Mouse (Mus musculus) adrenal gland, postnatal 4 days (tissue): Measurements from ENCODE around the gene Gm45062. TPM values are rescaled to one million over a fixed set of nuclear protein-coding genes. Genes with fewer than 3 reads are reported as not detected.

Experiments
- DNase-seq, 2 experiments: peaks; one replicate each; pipeline ENCODE4 v3.0.0; 2021 to 2022; ENCODE audit warnings: low spot score in 2 of 2, mixed read lengths in 2 of 2
- total RNA-seq, 2 experiments: library from RNA; stranded (reverse); gene quantifications; 2 replicates each; pipeline ENCODE4 v1.2.3; 2021

The Gm45062 gene
- total RNA-seq, 2 experiments from 2014 or later, result not detected

DNA sequence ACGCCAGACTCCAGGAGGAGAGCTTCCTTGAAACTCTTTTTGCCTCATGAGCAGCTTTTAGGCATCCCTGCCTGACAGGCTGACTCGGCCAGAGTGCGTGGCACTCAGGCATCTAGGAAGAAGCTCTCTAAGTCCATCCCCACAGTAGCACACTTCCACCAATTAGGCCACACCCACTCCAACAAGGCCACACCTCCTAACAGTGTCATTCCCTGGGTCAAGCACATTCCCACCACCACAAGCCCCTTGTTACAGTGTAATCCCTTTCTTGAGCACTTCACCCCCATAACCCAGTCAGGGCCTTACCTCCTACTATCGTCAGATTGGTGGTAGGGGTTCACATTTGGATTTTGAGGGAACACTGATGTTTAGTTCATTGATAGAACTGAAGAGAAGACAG lies 108.4 kb downstream of the Gm45062 start:
- DNase-seq, result no peak

DNA sequence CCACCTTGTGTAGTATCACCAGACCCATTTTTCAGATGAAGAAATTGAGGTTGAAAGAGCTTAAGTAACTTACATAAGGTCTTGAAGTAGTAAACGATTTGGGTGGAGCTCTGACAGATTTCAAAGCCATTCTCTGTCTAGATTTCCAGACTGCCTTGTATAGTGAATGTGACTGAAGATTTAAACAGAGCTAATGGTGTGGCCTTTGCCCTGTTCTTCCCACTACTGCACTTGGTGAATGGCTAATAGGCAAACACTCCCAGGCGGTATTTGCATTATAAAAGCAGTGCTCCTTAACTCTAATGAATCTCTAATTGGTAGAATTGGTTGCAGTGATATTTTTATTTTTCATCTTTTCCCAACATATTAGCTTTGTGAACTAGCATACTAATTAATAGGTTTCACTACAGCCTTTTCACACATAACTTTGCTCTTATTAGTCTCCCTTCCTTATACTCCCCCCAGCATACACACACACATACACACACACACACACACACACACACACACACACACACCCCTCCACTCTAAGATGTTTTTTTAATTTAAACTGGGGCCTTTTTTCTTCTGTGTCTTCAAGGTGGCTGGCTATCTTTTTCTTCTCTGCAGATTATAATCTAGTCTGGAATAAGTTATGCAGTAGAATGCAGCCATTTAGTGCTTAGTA lies 109.1 kb downstream of the Gm45062 start:
- DNase-seq, result no peak

DNA sequence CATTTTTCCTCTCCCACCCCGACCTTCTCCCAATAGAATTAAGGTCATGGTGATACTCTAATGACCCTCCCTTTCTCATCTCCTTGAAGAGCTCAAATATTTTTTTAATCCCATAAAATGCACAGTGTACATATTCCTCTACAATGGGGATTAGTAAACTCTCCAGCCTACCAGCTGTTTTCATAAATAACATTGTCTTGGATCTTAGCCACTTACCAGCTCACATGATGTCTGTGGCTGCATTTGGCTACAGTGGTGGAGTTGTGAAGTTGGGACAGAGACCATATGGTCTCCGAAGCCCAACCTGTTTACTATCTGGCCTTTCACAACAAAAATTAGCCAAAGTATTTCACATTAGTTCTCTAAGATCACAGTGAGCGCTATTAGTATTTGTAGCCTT lies 111.4 kb downstream of the Gm45062 start:
- no peak for DNase-seq

DNA sequence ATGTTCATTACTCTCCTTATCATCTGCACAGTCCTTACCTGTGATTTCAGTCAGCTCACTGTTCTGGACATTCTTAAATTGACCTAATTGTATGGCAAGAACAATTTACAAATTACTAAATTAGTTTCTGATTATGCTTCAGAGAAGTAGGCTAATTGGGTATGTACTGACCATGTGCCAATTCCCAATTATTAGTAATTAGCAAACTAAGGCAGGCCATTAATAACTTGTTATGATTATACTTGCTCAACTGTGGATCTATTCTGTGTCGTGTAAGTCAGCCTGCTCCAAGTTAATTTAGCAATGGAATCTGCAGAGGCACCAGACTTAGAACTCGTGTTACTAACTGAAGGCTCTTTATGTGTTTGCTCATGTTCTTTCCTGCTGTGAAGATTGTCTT lies 113.8 kb downstream of the Gm45062 start:
- no peak for DNase-seq

DNA sequence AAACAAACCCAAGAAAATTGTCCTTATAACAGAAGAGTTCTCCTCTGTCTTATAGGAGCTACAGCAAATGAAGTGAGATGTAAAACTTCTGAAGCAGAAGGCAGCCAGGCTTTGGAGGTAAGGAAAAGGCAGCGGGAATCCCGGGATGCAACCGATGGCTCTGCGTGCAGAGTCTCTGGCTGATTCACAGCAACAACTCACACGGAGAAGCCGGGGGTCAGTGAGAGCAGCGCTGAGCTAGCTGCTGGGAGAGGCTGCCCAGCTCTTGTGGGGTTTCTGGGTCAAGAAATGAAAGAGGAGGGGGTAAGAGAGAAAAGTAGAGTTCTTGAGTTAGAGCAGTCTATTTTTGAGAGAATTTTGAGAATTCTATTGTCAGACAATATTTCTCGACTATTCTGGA lies 114.6 kb downstream of the Gm45062 start:
- no peak for DNase-seq

DNA sequence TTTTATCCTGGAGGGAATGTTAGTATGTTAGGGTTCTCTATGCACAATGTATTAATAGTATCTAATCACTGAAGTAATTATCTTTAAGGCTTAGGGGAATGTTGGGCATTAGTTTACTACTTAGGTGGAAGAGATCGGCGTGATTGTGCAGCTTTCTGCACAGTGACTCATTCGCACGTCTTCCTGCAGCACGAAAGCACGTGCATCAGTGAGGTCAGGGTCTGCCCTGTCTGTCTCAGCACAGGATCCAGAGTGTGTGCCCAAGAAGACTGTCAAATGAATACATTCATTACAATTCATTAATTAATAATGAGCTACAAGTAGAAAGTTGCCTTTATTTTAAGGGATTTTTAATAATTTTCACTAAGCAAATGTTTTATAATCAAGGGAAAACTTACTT lies 115.0 kb downstream of the Gm45062 start:
- DNase-seq, result no peak

DNA sequence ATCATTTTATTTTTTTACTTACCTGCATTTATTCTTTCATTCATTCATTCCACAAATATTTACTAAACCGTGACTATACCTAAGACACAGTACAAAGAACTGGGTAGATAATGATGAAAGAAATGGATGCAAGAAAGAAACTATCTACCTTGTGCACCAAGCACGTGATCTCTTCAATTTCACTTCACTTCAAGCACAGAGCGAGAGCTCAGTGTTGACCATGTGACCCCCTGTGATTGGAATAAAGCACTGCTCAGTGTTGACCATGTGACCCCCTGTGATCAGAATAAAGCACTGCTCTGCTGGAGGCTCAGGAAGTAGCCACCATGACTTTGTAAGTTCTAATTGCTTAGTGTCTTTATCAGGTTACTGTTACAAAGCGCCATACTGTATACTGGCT lies 115.5 kb downstream of the Gm45062 start:
- no peak for DNase-seq

DNA sequence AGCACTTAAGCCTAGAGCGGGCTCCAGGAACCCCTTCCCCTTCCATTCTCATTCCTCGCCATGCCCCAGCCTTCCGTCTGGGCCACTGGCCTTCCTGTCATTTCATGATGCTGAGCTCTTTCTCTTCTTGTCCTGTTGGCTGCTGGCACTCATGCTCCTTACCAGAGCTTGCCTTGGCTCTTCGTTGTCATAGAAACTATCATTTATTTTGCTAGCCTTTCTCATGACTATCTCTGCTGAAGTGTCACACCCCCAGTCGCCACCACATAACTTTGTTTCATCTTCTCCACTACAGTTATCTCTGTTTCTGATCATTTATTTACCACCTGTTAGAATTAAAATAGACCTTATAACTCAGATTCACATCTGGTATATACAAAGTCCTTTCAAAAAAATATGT lies 117.1 kb downstream of the Gm45062 start:
- no peak for DNase-seq

DNA sequence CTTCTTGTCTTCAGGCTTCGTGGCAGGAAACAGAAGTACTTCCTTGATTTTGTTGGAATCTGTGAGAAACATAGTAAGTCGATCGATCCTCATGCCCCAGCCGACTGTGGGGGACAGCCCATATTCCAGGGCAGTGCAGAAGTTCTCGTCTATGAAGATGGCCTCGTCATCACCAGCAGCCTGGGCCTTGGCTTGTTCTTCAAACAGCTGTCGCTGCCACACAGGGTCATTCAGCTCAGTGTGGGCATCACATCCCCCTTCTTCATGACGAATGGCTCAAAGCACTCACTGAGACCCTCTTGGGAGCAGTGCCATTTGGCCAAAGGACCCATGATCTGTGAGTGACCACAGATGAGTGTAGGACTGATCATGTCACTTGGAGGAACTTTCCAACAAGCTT lies 118.4 kb downstream of the Gm45062 start:
- no peak for DNase-seq

DNA sequence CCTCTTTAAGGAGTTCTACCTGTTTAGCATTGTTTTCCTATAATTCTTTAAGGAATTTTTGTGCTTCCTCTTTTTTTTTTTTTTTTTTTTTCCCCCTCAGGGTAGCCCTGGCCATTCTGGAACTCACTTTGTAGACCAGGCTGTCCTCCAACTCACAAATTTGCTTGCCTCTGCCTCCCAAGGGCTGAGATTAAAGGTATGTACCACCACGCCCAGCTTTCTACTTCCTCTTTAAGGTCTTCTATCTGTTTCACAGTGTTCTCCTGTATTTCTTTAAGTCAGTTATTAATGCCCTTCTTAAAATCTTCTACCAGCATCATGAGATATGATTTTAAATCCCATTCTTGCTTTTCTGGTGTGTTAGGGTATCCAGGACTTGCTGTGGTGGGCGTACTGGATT lies 130.1 kb downstream of the Gm45062 start:
- DNase-seq, result no peak

DNA sequence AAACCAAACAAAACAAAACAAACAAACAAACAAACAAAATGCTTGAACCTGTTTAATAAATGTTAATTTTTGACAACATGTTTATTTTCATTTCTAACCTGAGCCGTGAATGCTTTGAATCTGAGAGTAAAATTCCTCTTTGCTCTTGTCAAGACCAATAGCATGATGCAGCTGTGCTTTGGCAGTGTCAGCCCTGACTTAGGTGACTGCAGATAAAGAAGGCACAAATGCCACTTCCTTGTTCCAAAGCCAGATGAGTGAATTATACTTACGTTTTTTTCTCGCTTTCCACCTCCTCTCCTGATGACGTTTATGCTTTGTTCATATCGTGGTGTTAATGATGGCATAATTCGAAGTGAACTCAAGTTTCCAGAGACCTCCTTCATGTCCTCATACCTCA lies 131.0 kb downstream of the Gm45062 start:
- DNase-seq, result no peak

DNA sequence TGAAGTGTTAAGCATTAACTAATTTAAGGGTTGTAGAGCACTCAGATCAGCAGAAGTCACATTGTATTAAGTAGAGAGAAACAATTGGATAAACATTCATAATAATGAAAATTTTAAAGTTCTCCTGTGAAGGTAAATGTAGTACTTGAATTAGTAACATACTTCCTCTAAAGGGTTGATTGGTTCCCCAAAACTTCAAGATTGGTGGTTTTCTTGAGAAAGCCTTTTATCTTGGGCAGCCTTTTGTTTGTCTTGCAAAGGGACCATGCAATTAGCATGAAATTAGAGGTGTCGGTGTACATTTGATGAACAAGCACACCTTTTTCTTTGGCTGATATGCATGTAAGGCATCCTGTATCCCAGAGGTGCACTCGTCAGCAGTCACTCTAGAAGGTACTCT lies 131.7 kb downstream of the Gm45062 start:
- no peak for DNase-seq

DNA sequence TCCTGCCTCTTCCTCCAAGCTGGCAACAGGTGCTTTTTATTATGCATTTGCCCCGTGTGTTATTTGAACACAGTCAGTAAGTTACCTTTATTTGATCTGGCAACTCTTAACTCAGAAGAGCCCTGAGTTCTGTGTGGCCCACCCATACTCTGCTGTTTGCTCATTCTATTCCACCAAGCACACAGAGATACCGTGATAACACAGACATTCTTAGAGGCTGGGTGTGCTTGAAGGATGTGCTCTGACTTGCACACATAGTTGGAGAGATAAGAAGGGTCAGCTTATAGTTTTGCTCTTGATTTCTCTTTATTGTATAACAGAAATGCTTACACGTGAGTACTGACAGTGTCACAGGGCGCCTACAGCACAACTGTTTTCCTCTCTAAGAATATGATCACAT lies 133.8 kb downstream of the Gm45062 start:
- no peak for DNase-seq

DNA sequence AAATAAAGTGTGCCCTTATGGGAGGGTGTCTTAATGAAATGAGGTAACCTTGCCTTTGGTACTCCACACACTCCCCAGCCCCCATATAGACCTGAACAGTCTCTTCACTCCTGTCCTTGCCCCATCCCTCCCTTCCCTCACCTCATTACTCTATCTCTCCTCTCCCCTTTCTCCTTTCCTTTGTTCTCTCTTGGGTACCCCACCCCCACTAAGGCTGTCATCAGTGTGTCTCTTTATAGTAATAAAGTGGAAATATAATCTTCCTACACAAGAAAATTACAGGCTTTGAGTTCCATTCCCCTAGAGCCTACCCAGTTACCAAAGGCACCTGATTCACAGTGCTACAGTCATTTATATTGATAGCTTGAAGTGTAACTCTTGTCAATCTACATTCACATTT lies 134.8 kb downstream of the Gm45062 start:
- no peak for DNase-seq

DNA sequence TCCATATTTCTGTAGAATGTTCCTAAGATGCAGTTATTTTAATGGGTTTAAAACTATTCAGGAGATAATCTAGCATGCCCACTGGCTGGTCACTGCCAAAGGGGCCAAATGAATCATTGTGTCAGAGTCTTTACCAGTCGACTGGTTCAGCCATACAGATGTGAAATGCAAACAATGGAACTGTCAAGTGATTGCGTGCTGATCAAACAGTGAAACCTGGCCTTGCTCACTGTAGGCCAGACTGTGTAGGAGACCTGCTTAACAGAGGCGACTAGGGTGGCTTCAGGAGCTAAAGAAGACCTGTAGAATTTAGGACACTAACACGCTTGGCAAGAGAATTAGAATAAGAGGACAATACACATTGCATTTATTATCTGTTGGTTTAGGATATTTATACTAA lies 135.8 kb downstream of the Gm45062 start:
- DNase-seq, result no peak

DNA sequence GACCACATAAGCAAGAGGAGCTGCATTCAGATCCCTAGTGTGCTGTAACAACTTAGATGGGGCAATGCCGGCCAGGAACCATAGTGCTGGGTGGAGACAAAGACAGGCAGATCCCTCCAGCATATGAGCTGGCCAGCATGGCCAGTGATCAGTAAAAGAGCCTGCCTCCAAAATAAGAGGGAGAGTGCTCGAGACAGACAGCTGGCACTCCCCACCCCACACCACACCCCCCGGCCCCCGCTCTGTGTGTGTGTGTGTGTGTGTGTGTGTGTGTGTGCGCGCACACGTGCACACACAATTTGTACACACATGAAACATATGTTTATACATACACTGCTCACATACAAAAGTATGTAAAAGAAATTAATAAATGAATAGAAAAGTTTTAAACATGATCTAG lies 138.0 kb downstream of the Gm45062 start:
- no peak for DNase-seq

DNA sequence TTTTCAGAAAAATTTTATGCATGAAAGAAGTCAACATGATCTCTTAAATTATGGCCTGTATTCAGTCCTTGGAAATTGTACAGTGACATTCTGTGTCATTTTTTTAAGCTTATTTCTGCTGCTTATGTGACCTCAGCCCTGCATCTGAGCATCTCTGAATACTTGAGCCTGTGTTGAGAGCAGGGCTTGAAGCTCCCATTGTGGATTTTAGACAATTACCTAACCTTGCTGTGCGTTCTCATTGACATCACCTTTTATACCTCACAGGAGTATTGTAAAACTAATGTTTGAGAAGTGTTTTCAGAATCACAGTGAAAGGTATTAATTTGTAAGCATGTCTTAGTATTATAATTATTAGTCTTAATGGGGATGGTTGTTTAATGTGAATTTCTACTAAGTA lies 140.5 kb downstream of the Gm45062 start:
- DNase-seq, result no peak

DNA sequence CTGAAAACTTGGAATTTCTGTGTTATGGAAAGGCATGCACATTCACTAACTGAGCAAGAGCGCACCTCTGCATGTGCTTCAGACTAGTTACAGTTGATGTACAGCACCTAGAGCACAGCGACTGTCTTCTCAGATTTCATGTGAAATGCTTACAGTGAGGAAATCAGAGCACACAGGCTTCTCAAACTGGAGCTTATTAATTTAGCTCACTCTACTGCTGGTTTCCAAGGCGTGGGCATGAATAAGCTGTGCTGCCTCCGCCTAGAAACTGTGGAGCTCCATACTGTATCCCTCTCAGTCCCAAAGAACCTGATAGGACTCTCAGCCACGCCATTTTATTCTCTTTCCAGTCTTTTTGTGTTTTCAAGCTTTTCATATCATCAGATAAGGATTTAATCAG lies 143.9 kb downstream of the Gm45062 start:
- DNase-seq, result no peak

DNA sequence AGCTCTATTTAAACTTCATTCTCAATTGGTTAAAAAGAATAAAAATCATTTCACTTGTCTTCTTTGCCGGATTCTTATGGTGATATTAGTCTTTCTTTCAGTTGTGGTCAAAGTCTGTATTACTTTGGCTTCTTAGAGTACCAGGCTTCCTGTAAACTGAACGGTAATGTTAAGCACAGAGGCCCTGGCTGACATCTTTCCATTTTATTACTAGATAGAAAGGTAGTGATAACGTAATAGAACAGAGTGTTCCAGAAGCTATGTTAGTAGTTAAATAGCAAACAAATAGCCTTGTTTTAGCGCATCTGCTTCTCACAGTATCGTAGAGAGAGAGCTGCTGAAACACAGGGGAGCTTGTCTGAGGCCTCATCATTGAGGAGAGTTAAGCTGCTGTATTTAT lies 146.6 kb downstream of the Gm45062 start:
- DNase-seq, result no peak

DNA sequence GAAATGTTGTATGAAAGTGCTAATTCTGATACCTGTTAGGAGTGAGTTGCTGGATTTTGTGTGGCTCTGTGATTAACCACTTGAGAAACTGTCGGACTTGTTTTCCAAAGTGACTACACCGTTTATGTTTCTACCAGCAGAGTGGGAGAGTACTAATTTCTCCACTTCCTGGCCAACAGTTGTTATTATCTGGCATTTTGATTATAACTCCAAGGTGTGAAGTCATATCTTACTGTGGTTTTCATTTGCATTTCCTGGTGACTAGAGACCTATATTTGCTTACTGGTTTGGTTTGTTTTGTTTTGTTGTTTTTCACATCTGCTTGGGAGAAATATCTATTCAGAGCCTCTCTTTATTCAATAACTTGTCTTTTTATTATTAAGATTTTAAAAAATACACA lies 149.1 kb downstream of the Gm45062 start:
- DNase-seq, result no peak

DNA sequence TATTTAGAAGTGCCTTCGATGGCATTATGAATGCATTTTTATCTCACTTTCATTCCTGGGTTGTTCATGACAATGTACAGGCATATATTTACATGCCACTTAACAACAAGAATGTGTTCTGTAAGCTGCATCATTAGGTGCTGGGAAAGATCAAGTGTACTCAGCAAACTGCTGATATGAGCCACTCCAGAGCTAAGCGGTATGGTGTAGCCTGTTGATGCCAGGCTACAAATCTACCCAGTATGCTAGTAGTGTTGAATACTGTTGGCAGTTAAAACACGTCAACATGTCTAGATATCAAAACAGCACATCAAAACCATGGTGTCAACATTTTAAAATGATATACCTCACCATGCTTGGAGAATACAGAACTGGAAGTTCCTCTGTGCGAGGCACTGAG lies 150.6 kb downstream of the Gm45062 start:
- DNase-seq, result no peak

DNA sequence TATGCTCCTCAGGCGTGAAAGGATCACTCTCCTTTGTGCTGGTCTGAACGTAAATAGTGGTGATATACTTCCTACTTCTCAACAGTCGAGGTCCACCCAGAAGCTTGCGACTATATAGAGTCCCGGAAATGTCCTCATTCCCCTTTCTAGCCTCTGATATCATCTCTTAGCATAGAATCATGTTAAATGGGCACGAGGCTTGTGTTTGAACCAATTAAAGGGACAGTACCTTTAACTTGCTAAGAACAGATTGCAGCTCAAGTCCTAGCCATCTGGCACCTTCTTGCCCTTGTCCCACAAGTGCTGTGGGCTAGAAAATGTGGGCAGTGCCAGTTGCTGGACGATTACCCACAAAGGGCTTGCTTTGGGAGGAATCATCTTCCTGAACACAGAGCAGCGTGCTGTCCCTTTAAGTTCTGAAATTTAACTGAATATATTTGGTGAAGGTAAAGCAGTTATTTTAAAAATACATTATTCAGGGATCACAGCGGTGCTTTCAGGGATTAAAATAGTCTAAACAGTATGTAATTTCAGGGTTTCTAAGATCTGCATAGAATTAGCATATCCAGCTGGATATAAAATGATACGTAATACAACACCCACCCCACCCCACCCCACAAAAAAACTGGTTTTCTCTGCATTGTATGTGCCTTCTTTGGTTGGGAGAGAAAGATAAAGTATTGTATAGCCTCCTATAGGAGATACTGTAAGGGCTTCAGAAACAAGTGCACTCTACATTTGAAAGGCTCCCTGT lies 153.8 kb downstream of the Gm45062 start:
- DNase-seq, result no peak

DNA sequence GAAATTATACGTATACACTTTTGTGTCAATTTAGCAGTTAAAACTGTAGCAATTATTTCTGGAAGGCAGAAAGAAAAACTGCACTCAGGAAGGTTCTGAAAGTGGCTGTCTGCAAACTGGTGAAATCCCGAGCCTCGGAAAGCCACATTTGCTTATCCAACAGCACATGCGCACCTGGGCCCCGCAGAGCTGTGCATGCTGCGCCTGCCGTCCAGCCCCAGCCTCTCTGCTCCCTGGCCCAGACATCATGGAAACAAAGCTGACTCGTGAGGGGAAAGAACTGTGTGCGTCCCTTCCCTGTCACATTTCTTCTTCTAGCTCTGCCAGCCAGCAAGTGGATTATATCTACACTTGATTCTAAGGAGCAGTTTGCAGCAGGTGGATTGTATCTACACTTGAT lies 154.8 kb downstream of the Gm45062 start:
- DNase-seq, result no peak
